In genomic region chr12:102261933-102262396, GRCm38 (mm10) we compare ENCODE assay signal across 11 mouse cellular contexts. TPM values are rescaled to one million over a fixed set of nuclear protein-coding genes. Genes with fewer than 3 reads are reported as not detected.
DNase-seq lines count a peak whose midpoint lies in the region; ATAC-seq lines count a peak whose summit lies in the region.
"Had no signal": no experiment of that assay in that cellular context is flagged by ENCODE, and none has a peak within 500 bp of the region (broad histone marks: within the 10 kb centered on the region; RNA-seq: fewer than 3 reads in every experiment).

No protein-coding gene starts in this region.

- H3K4me2 ChIP-seq in kidney, embryonic 16.5 days (replicated peaks; ENCODE audit: low read depth, low read length): no peak overlapping the region
- H3K4me2 ChIP-seq: neural tube, embryonic 13.5 days had no signal

- H3K4me1 ChIP-seq in heart, embryonic 10.5 days: peaks cover 25% of the 10 kb centered on the region
- peaks cover 14% of the 10 kb centered on the region for H3K4me1 ChIP-seq in kidney, embryonic 16.5 days (ENCODE audit: insufficient read depth, low read length)
- H3K4me1 ChIP-seq: neural tube, embryonic 13.5 days had no signal

- intact Hi-C loops in heart, postnatal 10 days (cut with DNase I): no loop called here

- H3K4me3 ChIP-seq in heart, embryonic 10.5 days: no peak overlapping the region
- no peak overlapping the region for H3K4me3 ChIP-seq in kidney, embryonic 16.5 days (ENCODE audit: low read length)
- H3K4me3 ChIP-seq: neural tube, embryonic 13.5 days had no signal

- ATAC-seq in kidney, embryonic 16.5 days (ENCODE audit: low FRiP score, low TSS enrichment): peak; percentile 67; the same call in 1 of the 2 replicates

- no peaks in the 10 kb centered on the region for H3K9me3 ChIP-seq in heart, embryonic 10.5 days
- no peaks in the 10 kb centered on the region for H3K9me3 ChIP-seq in kidney, embryonic 16.5 days (ENCODE audit: low read length)
- H3K9me3 ChIP-seq: neural tube, embryonic 13.5 days had no signal

- H3K27ac ChIP-seq in heart, embryonic 10.5 days: peak overlapping the region; percentile 52
- no peak overlapping the region for H3K27ac ChIP-seq in kidney, embryonic 16.5 days (ENCODE audit: low read length)
- H3K27ac ChIP-seq: neural tube, embryonic 13.5 days had no signal

- 28% methylated on average over 8 of the region's 8 CpGs for WGBS in heart, embryonic 10.5 days
- WGBS in kidney, embryonic 16.5 days: 31% methylated on average over 8 of the region's 8 CpGs

- DNase-seq in heart, embryonic 10.5 days (ENCODE audit: low spot score): no peak
- no peak for DNase-seq in heart, postnatal 10 days
- DNase-seq in embryo, embryonic 10.5 days (ENCODE audit: low spot score): peak; percentile 36
- peak; percentile 57 for DNase-seq in lung, postnatal 36 days
- DNase-seq in frontal cortex, postnatal 36 days (ENCODE audit: low spot score in 2 of 2): no peak
- no peak for DNase-seq in urinary bladder, postnatal 14 days (ENCODE audit: low spot score)
- DNase-seq in layer of hippocampus, postnatal 10 days (ENCODE audit: low spot score in 2 of 2): no peak
- DNase-seq: adrenal gland, postnatal 10 days; cerebellum, postnatal 14 days had no signal

- H3K27me3 ChIP-seq in heart, embryonic 10.5 days (ENCODE audit: insufficient read depth, poor library complexity, severe bottlenecking): no peaks in the 10 kb centered on the region
- no peaks in the 10 kb centered on the region for H3K27me3 ChIP-seq in kidney, embryonic 16.5 days (ENCODE audit: insufficient read depth, low read length)
- H3K27me3 ChIP-seq: neural tube, embryonic 13.5 days had no signal

- H3K9ac ChIP-seq in kidney, embryonic 16.5 days (replicated peaks; ENCODE audit: low read length): no peak overlapping the region
- H3K9ac ChIP-seq: neural tube, embryonic 13.5 days had no signal

- H3K36me3 ChIP-seq in heart, embryonic 10.5 days: no peaks in the 10 kb centered on the region
- H3K36me3 ChIP-seq in kidney, embryonic 16.5 days (ENCODE audit: insufficient read depth, low read length): no peaks in the 10 kb centered on the region
- H3K36me3 ChIP-seq: neural tube, embryonic 13.5 days had no signal

RNA-seq across cellular contexts. Expression of gene Rin3, which starts 20.9 kb away (rescaled TPM):
- 8.9 and 9.0 TPM in 2 replicates for polyA plus RNA-seq in heart, embryonic 10.5 days (2016; fragmentation: Nextera tagmentation; extraction: Ambion mirVana)
- 10 to 100 TPM; 21.2 to 27.4 TPM for total RNA-seq in heart, postnatal 10 days (2021)
- polyA plus RNA-seq in kidney, embryonic 16.5 days (2015; fragmentation: Nextera tagmentation; extraction: Ambion mirVana): 8.7 and 9.1 TPM in 2 replicates
- 1 to 10 TPM; 3.5 to 3.8 TPM for total RNA-seq in layer of hippocampus, postnatal 10 days (2021)

Comparison
In these comparisons a context has a peak if more than half of its experiments do, and no peak if none do; other contexts are left out.
1. DNase-seq: peak in embryo, embryonic 10.5 days (single experiment) and lung, postnatal 36 days (single experiment); none in heart, embryonic 10.5 days (single experiment), heart, postnatal 10 days (0 of 2), frontal cortex, postnatal 36 days (0 of 2), urinary bladder, postnatal 14 days (single experiment) and layer of hippocampus, postnatal 10 days (0 of 2).
2. RNA of gene Rin3, which starts 20.9 kb away (total RNA-seq): 21.2 to 27.4 TPM in heart, postnatal 10 days; 3.5 to 3.8 TPM in layer of hippocampus, postnatal 10 days; every median in the first group is over 4 times any median in the second.